Mouse (Mus musculus) liver, adult 2 months (tissue): ENCODE results near the gene Cacna1a. TPM values are rescaled to one million over a fixed set of nuclear protein-coding genes. Genes with fewer than 3 reads are reported as not detected.
A peak's percentile ranks its signal among the peaks of the same experiment; 100 is the strongest.

ENCODE experiments used
- DNase-seq: peaks from one replicate; pipeline ENCODE4 v3.0.0-alpha.2; 2011; ENCODE audit warnings: low read depth, low spot score; ENCODE audit errors: extremely low read depth
- H3K27ac ChIP-seq: fragments of 200-500 bp; replicated peaks from 2 replicates; pipeline ENCODE4 v1.5.1; 2012; ENCODE audit warnings: low read depth, mild to moderate bottlenecking, control low read depth, inconsistent platforms, low read length; ENCODE audit not compliant: insufficient read depth
- H3K27me3 ChIP-seq: fragments of 200-500 bp; 2 replicates; pipeline ENCODE4 v1.6.1; 2012; ENCODE audit warnings: mild to moderate bottlenecking, moderate library complexity, low read length, inconsistent platforms; ENCODE audit not compliant: control insufficient read depth, insufficient read depth
- H3K36me3 ChIP-seq: fragments of 200-500 bp; 2 replicates; pipeline ENCODE4 v1.6.1; 2012; ENCODE audit warnings: low read length, inconsistent platforms; ENCODE audit not compliant: control insufficient read depth, insufficient read depth
- H3K4me1 ChIP-seq: fragments of 200-500 bp; 2 replicates; pipeline ENCODE4 v1.6.1; 2011; ENCODE audit warnings: low read length; ENCODE audit not compliant: control insufficient read depth, insufficient read depth
- H3K4me3 ChIP-seq: fragments of 200-500 bp; 2 replicates; pipeline ENCODE4 v1.5.1; 2011; ENCODE audit warnings: low read depth, mild to moderate bottlenecking, control low read depth, low read length, moderate library complexity; ENCODE audit not compliant: insufficient read depth
- H3K79me2 ChIP-seq: fragments of 200-500 bp; 2 replicates; pipeline ENCODE4 v1.6.1; 2012; ENCODE audit warnings: inconsistent platforms, mild to moderate bottlenecking, low read length, moderate library complexity; ENCODE audit not compliant: control insufficient read depth, insufficient read depth
- H3K9ac ChIP-seq: fragments of 200-500 bp; 2 replicates; pipeline ENCODE4 v1.6.1; 2012; ENCODE audit warnings: low read depth, mild to moderate bottlenecking, control low read depth, inconsistent platforms, low read length
- CTCF ChIP-seq: fragments of 200-500 bp; IDR thresholded peaks from 2 replicates; pipeline ENCODE4 v1.5.1; 2011; ENCODE audit warnings: low read depth, low read length, control low read depth
- POLR2A ChIP-seq: fragments of 200-500 bp; IDR thresholded peaks from 2 replicates; pipeline ENCODE4 v1.6.1; 2011; ENCODE audit warnings: low read length, control low read depth; ENCODE audit not compliant: insufficient read depth; ENCODE audit errors: extremely low read depth
- WGBS: fragments of 180-500 bp; shearing (Covaris S2); methylation state at CpG from one replicate; pipeline ENCODE4 v1.1.7; 2018; 5-methylcytosine and 5-hydroxymethylcytosine counted together
- polyA plus RNA-seq: library from polyadenylated mRNA; depleted of rRNA; stranded (reverse); fragments of >200 nt; gene quantifications from 2 replicates; pipeline ENCODE4 v1.2.3, GENCODE M21; 2012
- total RNA-seq: library from RNA; depleted of rRNA; stranded (reverse); fragments of >200 nt; gene quantifications from 2 replicates; pipeline ENCODE4 v1.2.3, GENCODE M21; 2014

The Cacna1a gene
- total and polyA plus RNA-seq, 2 experiments, result 0.28 to 3.2 TPM

- no peak overlapping the region for H3K4me3 ChIP-seq
- TF ChIP-seq POLR2A, result no peak
- 14% methylated on average over 4 of the region's 4 CpGs for WGBS
- H3K9ac ChIP-seq, result no peak overlapping the region
- no peaks in the 10 kb centered on the region for H3K27me3 ChIP-seq
- no peaks in the 10 kb centered on the region for H3K79me2 ChIP-seq
- no peaks in the 10 kb centered on the region for H3K36me3 ChIP-seq
- no peak overlapping the region for H3K27ac ChIP-seq
- peak; percentile 82 for DNase-seq
- H3K4me1 ChIP-seq, result peaks cover 8% of the 10 kb centered on the region; the same call in 1 of the 2 replicates
Observed at GRCm38 (mm10) chr8:84346421-84346820, 41.8 kb upstream of the Cacna1a start.

GRCm38 (mm10) chr8:84349526-84349925 lies 38.7 kb upstream of the Cacna1a start:
- Histone ChIP-seq H3K4me1 (peaks cover 8% of the 10 kb centered on the region; the same call in 1 of the 2 replicates), H3K9ac (no peak overlapping the region), H3K36me3 (no peaks in the 10 kb centered on the region), H3K27me3 (no peaks in the 10 kb centered on the region), H3K27ac (no peak overlapping the region), H3K79me2 (no peaks in the 10 kb centered on the region), H3K4me3 (no peak overlapping the region)
- 15% methylated on average over 1 of the region's 1 CpGs for WGBS
- TF ChIP-seq POLR2A, result no peak
- no peak for TF ChIP-seq CTCF
- no peak for DNase-seq

GRCm38 (mm10) chr8:84350960-84351359 lies 37.3 kb upstream of the Cacna1a start:
- Histone ChIP-seq H3K4me3 (no peak overlapping the region), H3K79me2 (no peaks in the 10 kb centered on the region), H3K27me3 (no peaks in the 10 kb centered on the region), H3K9ac (no peak overlapping the region), H3K4me1 (peaks cover 6% of the 10 kb centered on the region; the same call in 1 of the 2 replicates), H3K36me3 (no peaks in the 10 kb centered on the region), H3K27ac (no peak overlapping the region)
- peak; percentile 24 for DNase-seq
- 25% methylated on average over 4 of the region's 4 CpGs for WGBS
- no peak for TF ChIP-seq POLR2A
- TF ChIP-seq CTCF, result no peak

- Histone ChIP-seq H3K9ac (no peak overlapping the region), H3K27ac (no peak overlapping the region), H3K79me2 (no peaks in the 10 kb centered on the region), H3K27me3 (no peaks in the 10 kb centered on the region), H3K36me3 (no peaks in the 10 kb centered on the region), H3K4me1 (no peaks in the 10 kb centered on the region), H3K4me3 (no peak overlapping the region)
- TF ChIP-seq POLR2A, result no peak
- no peak for TF ChIP-seq CTCF
- 63% methylated on average over 11 of the region's 11 CpGs for WGBS
- no peak for DNase-seq
Observed at GRCm38 (mm10) chr8:84356482-84356881, 31.8 kb upstream of the Cacna1a start.

- TF ChIP-seq CTCF (peak; percentile 95), POLR2A (no peak)
- WGBS, result 21% methylated on average over 20 of the region's 20 CpGs
- DNase-seq, result peak; percentile 55
- H3K4me3 ChIP-seq, result no peak overlapping the region
- H3K27me3 ChIP-seq, result no peaks in the 10 kb centered on the region
- H3K79me2 ChIP-seq, result no peaks in the 10 kb centered on the region
- H3K27ac ChIP-seq, result no peak overlapping the region
- H3K9ac ChIP-seq, result no peak overlapping the region
- H3K4me1 ChIP-seq, result no peaks in the 10 kb centered on the region
- H3K36me3 ChIP-seq, result no peaks in the 10 kb centered on the region
Observed at GRCm38 (mm10) chr8:84357631-84358371, 30.4 kb upstream of the Cacna1a start.

GRCm38 (mm10) chr8:84363428-84364134 lies 24.7 kb upstream of the Cacna1a start:
- WGBS, result 18% methylated on average over 23 of the region's 23 CpGs
- peak; percentile 14 for DNase-seq

More at GRCm38 (mm10) chr8:84363428-84364134, 24.7 kb upstream of the Cacna1a start:
- no peak overlapping the region for H3K4me3 ChIP-seq
- no peaks in the 10 kb centered on the region for H3K4me1 ChIP-seq
- no peaks in the 10 kb centered on the region for H3K79me2 ChIP-seq
- TF ChIP-seq CTCF, result peak; percentile 97
- TF ChIP-seq POLR2A, result no peak
- H3K36me3 ChIP-seq, result no peaks in the 10 kb centered on the region
- no peaks in the 10 kb centered on the region for H3K27me3 ChIP-seq
- no peak overlapping the region for H3K9ac ChIP-seq
- no peak overlapping the region for H3K27ac ChIP-seq
